Mouse (Mus musculus) retina, postnatal 1 day (tissue): ENCODE data around the gene Pkib.

Experiments used
- DNase-seq: peaks from one replicate; pipeline ENCODE4 v3.0.0-alpha.2; 2012

Pkib gene

DNA sequence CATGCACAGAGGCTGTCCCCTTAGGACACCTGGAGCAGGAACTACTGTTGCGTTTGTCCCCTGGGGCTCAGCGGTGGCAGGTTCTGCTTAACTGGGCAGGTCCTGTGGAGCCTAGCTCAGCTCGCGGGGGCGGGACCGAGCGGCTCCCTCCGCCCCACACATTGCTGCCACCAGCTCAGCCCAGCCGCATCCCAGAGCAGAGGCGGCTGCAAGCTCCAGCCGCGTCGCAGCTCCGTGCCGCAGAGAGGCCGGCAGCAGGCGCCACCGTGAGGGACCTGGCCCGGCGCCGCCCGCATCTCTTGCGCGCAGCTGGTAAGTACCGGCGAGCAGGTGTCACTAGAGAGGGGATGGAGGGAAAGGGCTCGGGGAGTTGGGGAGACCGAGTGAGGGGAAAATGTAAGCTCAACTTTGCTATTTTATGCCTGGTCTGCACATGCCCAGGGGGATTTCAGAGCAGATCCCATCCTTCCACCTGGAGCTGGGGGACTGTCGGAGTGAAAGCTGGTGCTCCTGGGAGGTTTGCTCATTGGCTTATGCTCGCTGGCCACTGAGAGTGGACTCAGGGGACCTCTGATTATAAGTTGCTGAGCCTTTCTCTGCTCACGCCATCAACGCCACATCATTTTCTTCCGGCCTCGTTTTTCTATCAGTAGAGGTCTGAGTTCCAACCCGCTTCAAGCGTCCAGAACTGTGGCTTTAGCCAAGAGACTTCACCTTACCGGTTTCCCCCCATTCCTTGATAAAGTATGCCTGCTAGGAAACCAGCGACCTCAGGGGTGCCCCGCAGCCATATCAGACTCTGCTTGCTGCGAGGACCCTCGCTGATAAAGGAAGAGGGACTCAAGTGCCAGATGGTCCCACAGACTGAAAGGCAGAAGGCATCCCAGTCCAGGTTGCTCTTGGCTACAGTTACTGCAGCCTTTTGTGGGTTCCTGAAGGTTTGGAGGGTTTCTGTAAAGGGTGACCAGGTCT lies at the start of gene Pkib:
Gene Pkib (plus strand): TSS at position 86 of the 972 bp plus-strand sequence.
- DNase-seq, result peak; percentile 78

DNA sequence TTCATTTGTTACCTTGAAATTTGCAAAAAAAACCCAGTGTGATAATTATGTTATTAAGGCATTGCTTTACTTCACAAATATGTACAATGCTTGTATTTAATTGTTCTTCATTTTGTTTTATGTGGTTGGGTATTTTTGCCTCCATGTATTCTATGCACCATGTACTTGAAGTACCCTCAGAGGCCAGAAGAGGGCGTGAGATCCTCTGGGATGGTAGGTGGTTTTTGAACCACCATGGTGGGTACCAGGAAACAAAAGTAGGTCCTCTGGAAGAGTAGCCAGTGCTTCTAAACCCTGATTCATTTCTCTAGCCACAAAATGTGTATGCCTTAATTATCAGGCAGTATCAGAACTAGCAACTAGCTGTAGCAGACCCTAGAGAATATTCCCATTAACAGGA lies 47.9 kb upstream of the Pkib start:
- no peak for DNase-seq

DNA sequence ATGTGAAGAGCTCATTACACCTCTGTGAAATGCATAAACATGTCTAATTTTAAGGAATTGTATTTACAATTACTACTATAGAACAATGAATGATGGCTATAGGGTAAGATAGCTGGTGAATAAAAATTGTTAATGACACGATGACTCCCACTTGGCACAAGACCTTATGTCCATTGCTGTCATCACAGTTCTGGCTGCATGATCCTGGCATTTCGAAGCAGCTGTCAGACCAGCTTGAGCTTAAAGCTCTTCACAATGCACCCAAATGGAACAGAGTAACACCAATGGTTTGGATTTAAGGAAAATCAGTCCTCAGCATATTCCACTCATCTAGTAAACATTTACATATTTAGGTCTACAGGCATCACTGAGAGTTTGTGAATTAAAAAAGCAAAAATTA lies 37.5 kb upstream of the Pkib start:
- DNase-seq, result peak; percentile 28

DNA sequence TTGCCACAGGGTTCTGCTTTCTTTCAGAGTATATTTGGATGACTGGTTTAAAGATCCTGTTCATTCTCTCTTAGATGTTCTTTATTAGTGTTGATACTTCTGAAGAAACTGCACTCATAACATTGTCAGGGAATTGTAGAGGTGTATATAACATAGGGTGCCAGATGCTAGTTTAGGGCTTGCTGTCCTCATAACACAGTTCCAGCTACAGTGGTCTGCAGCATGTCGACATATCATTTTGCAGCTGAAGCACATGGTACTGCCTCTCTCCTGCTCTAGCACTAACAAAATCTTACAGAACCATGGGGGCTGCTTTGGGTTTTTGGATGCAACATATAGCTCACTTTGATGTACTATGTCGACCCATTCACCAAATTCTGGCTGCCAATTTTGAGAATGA lies 34.6 kb upstream of the Pkib start:
- DNase-seq, result no peak

DNA sequence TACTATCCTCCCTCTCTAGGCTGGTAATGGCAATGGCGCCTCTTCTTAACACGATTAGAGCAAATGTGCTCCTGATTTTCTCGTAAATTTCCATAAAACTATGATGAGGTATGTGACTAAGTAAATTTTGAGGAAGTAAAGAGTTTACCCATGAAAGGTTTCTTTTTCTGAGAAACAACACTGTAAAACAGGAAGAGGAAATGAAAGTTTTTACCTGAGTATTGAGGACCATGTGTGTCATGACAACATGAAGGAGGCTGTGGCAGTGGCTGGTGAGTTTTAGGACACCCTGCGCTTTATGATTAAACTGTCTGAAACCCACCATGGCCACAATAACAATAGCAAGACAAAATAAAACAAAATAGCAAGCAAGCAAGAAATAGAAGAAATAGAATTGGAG lies 28.8 kb upstream of the Pkib start:
- DNase-seq, result no peak

DNA sequence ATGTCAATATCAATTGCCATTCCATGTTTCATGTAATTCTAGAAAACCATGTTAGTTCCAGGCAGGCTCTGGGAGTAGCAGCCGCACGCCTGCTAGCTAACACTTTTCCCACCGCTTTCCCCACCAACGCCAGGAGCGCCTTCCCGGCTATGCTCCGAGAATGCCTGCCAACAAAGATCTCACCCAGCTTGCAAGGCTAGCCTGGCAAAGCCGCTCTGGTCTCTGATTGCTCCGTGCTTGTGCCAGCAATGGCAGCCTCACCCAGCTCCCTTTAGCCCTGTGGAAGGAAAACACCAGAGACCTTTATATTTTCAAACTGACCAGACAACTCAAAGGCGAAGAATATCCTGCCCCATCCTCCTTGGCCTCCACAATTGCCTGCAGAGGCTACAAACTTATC lies 8.5 kb upstream of the Pkib start:
- no peak for DNase-seq

DNA sequence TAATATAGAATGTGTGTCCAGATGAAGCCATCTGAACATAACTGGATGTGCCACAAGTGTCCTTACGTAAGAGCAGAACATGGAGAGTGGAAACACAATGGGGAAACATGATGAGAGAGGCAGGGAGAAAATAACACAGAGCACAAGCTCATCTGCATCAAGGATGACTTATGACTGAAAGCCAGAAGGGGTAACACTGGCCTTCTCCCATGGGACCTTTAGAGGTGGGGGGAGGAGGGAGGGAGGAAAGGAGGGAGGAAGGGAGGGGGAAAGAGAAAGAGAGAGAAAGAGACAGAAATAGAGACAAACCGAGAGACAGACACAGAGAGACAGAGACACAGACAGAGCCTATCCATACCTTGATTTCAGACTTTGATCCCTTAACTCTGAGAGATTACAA lies 4.0 kb upstream of the Pkib start:
- DNase-seq, result no peak

DNA sequence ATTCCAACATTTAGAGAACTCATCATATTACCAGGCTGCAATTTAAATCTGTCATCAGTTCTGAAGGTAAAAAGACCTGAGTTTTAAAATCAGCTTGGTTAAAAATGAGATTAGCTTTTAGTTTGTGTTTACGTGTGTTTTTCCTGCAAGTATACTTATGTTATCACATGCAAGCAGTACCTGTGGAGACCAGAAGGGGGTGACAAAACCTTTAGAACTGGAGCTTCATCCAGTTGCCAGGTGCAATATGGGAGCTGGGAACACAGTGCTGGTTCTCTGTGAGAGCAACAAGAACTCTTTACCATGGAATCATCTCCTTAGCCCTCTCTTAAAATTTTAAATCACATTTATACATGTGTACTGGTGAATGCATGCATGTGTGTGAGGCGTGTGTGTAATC lies 1.2 kb upstream of the Pkib start:
- peak; percentile 14 for DNase-seq

DNA sequence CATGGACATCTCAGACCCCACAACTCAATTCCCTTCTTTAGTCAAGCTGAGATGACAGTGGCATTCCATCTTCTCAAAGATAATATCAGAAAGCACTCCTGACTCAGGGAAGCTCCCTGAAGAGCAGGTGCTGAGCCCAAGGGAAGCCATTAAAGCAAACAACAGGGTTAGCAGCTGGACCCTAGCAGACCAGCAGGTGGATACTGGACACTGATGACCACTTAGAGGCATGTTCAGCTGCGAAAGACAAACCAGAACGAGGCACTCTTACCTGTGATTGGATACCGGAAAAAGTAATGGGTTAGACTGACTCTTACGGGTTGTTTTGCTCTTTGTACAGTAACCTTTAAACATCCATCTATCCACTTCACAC lies 1.1 kb downstream of the Pkib start:
- DNase-seq, result peak; percentile 27

DNA sequence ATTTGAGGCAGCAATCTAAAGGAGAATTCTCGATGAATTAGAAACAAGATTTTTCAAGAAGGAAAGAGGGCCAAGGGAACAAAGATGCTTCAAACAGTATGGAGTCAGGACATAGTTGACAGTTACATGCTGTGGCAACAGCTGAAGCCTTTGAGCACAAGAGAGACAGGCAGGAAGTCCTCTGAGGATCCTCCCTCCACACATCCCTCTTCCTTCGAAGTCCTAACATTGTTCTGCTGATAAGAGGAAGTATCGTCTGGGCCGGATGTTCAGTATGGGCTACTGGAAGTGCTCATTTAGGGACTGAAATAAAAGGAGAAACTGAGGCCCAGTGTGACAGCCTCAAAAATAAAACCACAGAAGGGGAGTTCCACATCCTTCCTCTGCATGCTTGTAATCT lies 5.2 kb downstream of the Pkib start:
- DNase-seq, result no peak

DNA sequence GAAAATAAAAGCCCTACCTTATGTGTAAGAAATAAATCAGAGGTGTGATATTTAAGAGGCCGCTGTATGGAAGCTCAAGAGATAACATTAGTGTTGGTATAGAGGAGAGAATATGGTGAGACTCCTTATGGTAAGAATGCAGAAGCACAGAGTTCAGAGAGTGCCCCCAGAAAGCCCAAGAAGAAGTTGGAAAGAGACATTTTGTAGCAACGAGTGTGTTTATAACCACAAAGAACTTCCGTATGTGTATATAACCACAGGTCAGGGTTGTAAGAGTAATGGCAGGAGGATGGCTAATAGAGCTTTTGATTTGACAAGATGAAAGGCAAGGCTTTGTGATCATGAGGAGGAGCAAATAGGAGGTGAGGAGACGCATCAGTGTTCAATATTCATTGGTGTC lies 6.5 kb downstream of the Pkib start:
- DNase-seq, result no peak

DNA sequence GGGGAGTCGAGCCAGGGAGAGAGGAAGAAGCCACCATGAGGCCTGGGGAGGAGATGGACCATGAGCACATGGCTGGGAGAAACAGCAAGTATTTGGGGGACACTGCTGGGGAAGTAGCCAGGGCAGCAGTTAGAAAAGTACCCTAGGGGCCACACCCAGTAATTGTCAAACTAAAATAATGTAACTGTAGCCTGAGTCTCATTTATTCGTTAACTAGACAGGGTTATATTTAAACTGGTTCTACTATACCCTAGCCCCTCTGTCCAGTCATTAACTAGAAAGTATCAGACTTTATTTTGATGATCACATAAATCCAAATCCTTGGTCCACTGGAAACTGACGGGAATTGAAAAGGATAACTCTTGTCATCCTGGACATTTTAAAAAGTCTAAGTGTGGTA lies 7.8 kb downstream of the Pkib start:
- no peak for DNase-seq

DNA sequence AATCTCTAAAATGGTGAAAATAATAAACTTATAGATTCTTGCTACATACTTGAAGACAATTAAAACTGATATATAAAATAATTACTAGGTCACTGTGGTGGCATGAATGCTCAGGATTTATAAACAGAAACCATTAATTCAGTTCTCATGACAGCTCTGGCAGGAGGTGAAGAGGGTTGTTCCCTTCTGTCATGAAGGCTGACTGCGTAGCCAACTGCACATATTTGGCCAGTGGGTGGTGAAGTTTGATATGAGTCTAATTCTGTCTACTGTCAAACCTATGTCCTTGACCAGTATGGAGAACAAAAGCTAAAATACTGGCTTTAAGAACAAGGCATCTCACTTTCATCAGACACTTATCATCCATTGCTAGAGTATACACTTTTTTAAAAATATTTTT lies 21.5 kb downstream of the Pkib start:
- DNase-seq, result no peak

DNA sequence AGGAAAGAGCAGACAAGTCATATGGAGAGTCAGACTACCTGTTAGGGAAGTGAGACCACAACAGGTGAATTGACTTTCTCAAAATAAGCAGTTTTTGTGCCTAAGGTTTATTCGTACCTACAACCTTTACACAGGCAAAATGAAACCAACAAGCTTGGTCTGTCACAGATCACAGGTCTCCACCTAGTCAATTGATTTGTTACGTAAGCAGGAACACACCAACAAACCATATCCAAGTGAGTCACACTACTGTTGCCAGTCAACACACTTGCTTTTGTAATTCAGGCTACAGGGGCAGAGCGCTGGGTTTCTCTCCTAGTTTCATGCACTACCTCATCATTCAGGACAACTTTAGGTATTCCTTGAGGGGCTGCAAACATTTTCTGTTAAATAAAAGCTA lies 28.7 kb downstream of the Pkib start:
- DNase-seq, result no peak

DNA sequence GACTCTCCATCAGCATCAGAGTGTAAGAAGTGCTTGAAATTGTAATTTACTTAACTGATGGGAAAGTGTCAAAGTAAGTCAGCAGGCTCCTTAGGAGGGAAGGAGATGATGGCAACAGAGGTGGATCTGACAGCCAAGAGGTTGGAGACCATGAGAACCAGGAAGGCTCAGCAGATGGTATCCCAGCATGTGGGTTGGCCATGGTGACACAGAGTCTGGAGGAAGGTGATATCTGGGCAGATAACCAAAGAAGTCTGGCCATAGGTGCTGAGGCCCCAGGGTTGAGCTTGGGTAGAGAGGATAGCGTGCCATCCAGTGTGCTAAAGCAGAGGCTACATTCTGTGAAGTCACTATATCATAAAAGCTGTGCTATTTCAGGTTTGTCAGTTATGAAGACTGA lies 32.0 kb downstream of the Pkib start:
- no peak for DNase-seq

DNA sequence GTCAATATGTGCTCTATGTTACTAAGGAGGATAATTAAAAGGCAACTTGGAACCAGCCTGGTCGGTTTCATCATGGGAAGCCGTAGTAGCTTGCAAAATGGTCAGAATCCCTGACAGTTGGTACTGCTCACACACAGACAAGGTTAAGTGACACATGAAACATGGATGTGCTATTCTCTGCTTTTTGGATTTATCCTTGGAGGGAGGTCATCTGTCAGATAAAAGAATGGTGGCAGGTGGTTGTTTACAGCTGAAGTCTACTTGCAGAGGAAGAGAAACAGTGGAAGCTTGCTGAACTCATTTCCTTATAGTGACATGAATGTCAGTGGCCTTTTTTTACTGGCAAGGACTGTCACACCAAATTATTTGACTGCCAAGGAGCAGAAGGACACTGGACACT lies 32.5 kb downstream of the Pkib start:
- DNase-seq, result no peak

DNA sequence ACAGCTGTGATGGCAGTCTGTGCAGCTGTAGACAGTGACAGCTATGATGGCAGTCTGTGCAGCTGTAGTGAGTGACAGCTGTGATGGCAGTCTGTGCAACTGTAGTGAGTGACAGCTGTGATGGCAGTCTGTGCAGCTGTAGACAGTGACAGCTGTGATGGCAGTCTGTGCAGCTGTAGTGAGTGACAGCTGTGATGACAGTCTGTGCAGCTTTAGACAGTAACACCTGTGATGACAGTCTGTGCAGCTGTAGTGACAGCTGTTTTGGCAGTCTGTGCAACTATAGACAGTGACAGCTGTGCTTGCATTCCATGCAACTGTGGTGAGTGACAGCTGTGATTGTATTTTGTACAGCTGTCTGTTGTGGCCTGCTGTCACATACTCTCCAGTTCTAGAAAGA lies 44.0 kb downstream of the Pkib start:
- peak; percentile 45 for DNase-seq

DNA sequence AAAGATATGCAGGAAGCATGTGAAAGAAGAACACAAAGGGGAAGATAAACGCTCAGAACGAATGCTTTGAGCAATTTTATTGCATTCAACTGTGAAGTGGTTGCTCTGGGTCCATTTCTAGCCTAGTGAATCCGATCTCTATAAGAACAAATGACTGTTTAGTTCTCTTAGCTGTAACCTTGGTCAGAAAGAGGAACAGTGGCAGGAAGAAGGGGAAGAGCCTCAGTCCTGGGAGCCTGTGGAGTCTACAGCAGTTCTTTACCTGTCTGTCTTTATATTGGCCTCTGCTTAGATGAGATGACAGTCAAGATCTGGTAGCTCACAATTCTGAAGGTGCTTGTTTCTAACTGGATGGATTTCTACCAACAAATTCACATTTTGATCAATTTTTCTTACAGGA lies 56.2 kb downstream of the Pkib start:
- no peak for DNase-seq

DNA sequence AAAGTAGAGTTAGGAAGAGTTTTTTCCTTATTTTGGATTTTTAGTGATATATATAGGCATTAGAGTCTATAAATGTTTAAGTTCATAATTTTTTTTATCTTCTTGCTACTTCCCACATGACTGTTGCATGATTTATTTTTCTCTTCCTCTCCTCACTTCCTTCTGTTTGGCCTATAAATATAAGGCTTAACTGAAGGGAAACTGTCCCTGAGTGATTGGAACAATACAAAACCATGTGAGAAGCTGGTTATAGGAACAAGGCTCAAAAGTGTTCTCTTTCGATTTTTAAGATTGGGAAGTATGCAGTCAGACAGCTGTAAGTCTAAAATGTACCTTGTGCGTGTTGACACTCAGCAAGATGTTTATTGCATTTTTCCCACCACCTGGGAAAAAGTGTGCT lies 58.4 kb downstream of the Pkib start:
- DNase-seq, result no peak

DNA sequence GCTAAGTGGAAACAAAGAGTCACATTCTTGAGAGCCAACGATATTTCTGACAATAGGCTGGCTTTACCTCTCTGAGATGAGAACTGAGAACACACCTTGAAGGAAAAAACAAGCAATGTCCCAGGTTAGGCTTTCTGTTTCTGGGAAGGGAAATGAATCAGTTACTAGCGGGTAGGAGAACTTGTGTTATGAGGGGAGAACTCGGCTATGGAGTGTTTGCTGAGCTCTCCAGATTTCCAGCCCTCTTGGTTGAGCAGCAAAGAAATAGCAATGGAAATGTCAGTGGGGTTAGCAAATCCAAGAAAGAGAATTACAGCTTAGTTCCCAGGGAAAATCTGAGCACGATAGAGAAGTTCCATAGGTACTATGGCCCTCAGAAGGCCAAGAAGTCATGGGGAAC lies 70.5 kb downstream of the Pkib start:
- no peak for DNase-seq

DNA sequence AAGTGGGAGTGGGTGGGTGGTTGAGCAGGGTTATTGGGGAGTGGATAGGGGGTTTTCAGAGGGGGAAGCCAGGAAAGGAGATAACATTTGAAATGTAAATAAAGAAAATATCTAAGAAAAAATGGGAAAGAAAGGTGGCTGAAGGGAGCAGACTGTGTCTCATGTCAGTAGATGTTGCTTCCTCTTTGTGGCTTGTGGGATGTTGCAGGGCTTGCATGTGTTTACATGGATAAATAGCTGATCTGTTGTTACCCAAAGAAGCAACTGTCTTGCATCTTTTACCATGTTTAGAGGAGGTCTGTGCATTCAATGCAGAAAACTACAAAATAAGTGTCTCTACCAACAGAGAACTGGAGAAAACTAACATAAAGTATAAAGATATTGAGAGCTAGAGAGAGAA lies 89.3 kb downstream of the Pkib start:
- no peak for DNase-seq

DNA sequence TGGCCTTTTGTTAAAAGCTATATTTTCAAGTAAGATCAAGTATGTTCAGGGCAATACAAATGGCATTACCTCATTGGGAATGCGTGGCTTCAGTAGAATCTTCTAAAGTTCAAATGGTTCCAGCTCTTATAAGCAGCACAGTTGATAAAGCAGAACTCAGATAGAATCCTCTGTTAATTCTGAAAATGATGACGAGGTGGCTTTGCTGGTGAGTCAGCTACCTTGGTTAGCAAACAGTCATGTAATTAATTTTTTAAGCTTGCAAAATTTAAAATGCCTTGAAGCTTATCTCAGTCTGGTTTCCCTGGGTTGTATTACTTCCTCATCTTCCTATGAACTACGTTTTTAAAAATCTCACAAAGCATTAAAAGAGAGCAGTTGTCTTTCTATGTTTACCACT lies 90.6 kb downstream of the Pkib start:
- DNase-seq, result no peak

DNA sequence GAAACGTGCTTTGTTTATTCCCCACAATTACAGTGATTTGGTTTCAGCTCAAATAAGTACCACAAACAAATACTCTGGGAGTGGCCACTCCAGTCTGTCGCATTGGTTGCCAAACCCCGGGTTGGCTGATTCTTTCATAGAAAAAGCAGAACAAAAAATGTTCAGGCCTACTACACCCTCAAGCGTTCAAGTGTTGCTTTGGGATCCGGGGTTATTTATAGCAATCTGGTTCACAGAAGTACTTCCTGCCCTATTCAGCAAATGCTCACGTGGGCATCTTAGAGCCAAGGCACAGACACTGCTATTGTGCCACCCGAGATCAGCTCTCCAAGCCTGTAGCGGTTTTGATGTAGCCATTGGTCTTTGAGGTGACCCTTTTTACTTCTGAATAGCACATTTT lies 95.9 kb downstream of the Pkib start:
- no peak for DNase-seq

DNA sequence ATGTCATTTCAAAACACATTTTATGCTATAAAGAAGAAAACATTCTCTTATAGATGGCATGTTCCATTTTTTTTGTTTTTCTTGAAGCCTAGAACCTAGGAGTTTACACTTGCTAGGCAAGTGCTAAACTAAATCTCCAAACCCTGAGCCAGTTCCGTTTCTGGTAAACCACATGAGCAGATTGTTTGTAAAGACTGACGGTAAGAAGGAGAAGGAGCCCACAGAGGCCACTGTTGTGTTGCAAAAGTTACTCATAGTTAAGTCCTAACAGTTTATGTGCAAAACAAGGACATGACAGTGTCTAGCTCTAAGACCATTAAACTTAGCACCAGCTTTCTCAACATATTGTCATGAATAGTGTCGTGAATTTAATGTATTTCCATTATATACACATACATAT lies 99.9 kb downstream of the Pkib start:
- no peak for DNase-seq

DNA sequence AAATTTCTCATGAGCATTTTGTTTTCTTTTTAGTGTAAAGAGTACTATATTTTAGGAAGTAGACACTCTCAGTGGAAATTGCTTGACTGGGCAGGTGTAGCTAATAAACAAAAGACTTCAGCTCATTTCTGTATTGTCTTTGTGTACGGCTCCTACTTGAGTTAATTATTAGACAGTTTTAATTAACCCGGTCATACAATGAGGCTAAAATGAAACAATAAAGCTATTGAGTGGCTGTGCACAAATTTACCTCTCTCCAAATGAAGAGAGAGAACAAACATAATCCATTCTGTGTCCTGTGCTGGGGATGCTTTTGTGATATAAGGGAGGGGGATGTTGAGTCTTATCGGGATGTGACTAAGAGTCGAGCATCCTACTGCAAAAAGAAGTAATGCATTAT lies 109.0 kb downstream of the Pkib start:
- peak; percentile 55 for DNase-seq
